Mouse (Mus musculus): ENCODE data around the gene Trp73.

DNA sequence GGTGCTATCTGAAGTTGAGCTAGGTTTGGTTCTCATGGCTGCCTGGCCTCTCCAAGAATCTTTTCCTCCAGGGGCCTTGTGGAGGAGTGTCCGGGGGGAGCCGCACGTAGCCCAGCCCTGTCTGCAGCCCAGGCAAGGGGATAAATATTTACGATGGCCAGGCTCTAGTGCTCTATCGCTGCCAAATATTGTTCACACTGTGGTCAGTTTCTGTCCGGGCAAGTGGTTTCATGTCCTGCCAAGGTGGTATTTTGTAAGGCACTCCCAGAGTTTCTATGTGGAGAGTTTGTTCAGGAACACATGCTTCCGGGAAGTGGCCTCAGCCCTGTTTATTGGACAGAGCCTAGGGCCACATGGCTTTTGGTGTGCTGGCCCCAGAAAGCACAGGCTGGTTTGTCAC is 41.0 kb upstream of the Trp73 start:
- TF ChIP-seq POLR2A (IDR thresholded peaks at IDR 0.05; ENCODE audit: insufficient read depth, low read length) (no peak), CTCF (IDR thresholded peaks at IDR 0.05; ENCODE audit: low read depth, low read length) (no peak)

Measured in ES-Bruce4 (cell line).